Mouse (Mus musculus) retina, embryonic 14.5 days (tissue): ENCODE results near the gene 4930519P11Rik.

ENCODE experiments used
- DNase-seq: peaks from one replicate; pipeline ENCODE4 v3.0.0-alpha.2; 2015; ENCODE audit warnings: low spot score

4930519P11Rik gene

GRCm38 (mm10) chr2:154632203-154632780 lies 19.1 kb upstream of the 4930519P11Rik start:
- no peak for DNase-seq

GRCm38 (mm10) chr2:154630531-154630930 lies 17.3 kb upstream of the 4930519P11Rik start:
- no peak for DNase-seq

GRCm38 (mm10) chr2:154624137-154624536 lies 10.9 kb upstream of the 4930519P11Rik start:
- DNase-seq: no peak

- no peak for DNase-seq
Measured at GRCm38 (mm10) chr2:154621684-154622083, 8.4 kb upstream of the 4930519P11Rik start.

DNA sequence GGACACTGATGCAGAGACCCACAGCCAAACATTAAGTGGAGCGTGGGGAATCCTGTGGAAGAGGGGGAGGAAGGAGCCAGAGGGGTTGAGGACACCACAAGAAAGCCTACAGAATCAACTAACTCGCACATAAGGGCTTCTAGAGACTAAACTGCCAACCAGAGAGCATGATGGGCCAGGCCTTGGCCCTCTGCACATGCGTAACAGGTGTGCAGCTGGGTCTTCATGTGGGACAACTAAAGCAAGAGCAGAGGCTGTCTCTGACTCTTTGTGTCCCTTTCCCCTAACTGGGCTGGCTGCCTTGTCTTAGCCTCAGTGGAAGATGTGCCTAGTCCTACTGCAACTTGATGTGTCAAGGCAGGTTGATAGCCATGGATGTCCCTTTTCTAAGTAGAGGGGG lies 3.8 kb upstream of the 4930519P11Rik start:
- DNase-seq: no peak

DNA sequence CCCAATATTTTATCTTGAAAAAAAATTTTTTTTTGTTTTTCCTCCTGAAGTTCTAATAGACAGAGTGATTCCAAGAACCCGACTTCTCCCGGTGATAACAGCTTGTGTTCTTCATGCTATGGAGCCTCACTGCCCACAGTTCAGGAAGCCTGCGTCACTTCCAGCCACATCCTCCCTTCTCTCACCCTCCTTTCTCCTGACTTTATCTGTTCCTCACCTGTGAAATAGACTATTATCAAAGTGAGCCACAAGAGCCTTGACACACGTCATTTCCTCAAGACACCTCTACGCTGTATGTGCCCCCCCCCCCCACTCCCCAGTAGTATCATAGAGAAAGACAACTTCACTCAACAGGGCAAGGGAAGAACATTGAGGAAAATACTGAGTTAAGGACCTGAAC lies 2.4 kb upstream of the 4930519P11Rik start:
- DNase-seq: no peak

GRCm38 (mm10) chr2:154614841-154615576 lies 1.8 kb upstream of the 4930519P11Rik start:
- DNase-seq: peak; percentile 23

GRCm38 (mm10) chr2:154609050-154609767 lies 4.0 kb downstream of the 4930519P11Rik start:
- no peak for DNase-seq

DNA sequence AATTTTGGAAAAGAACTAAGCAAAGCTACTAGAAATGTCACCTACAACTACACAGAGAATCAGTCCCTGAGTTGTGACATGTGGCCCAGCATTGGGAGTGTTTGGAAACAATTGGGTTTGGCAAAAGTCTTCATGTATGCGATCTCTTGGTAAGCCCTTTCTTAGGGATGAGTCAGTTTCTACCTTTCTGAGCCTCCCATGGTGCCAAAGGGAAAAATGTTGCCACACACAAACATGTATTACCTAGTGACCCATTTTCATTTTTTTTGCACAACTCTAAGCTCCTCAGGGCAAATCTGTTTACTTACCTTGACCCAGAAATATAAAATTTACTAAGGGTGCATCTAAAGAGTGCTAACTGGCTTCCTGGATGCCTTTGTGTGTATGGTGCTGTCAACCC lies 6.3 kb downstream of the 4930519P11Rik start:
- DNase-seq: no peak

GRCm38 (mm10) chr2:154604156-154604555 lies 9.1 kb downstream of the 4930519P11Rik start:
- no peak for DNase-seq

DNA sequence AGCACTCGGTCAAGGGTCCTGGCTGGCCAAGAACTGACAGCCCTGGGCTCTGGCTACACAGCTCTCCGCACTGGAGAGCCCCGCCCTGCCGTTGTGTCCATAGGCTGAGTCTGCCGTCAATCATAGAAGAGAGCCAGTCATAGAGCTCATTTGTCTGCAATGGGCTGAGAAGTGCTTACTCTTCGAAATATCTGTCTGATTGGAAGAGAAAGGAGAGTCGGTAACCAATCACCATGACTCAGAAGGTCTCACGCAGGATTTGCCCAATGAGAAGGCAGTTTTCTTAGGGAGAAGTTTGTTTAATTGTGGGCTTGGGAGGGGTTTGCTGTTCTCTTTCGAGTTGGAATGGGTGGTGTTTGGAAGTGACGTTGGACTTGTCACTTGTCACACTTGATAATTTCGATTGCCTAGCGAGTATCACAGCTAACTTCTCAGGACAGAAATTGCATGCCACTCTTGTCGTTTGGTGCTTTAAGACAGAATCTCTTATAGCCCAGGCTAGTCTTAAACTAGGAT lies 9.5 kb downstream of the 4930519P11Rik start, which contains the start of gene Pxmp4:
Gene Pxmp4, minus strand, starts transcription at position 71 of the 516 bp plus-strand sequence.
- peak; percentile 100 for DNase-seq

- DNase-seq: no peak
Measured at GRCm38 (mm10) chr2:154603007-154603637, 10.1 kb downstream of the 4930519P11Rik start.

- DNase-seq: no peak
Measured at GRCm38 (mm10) chr2:154601324-154601723, 11.9 kb downstream of the 4930519P11Rik start.

GRCm38 (mm10) chr2:154600586-154600985 lies 12.7 kb downstream of the 4930519P11Rik start:
- no peak for DNase-seq

GRCm38 (mm10) chr2:154597399-154597798 lies 15.8 kb downstream of the 4930519P11Rik start:
- DNase-seq: no peak

DNA sequence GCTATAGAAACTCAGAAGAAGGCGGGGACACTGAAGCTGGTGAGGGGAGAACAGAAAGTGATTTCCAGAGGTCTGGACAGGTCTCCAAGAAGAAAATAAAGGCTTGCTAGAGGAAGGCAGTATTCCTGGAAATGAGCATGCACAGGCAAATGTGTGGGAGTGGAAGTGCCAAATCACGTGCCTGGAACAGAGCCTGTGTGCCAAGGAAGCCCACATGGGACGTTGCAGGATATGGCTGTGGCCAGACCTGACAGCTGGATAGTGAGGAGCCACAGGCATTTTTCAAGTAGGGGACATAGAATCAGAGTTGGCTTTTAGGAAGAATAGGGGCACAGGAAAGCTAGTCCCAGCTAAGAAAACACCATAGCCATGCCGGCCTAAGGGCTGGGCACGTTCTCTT lies 17.5 kb downstream of the 4930519P11Rik start:
- DNase-seq: no peak

GRCm38 (mm10) chr2:154593025-154593424 lies 20.2 kb downstream of the 4930519P11Rik start:
- peak; percentile 38 for DNase-seq

DNA sequence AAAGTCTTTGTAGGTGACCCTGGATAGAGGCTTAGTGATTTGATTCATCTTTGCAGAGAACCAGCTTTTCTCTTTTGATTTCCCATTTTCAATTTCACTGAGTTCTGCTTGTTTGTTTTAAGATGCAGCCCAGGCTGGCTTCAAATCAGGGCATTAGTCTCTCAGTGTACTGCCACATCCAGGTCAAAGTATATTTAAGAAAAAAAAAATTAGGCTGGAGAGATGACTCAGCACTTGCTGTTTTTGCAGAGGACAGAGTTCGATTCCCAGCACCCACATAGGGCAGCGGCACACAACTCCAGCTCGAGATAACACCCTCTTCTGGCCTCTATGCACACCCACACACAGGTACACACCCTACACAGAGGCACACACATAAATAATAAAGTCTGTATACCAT lies 22.0 kb downstream of the 4930519P11Rik start:
- DNase-seq: no peak

GRCm38 (mm10) chr2:154589051-154589450 lies 24.2 kb downstream of the 4930519P11Rik start:
- no peak for DNase-seq

- DNase-seq: peak; percentile 60
Measured at GRCm38 (mm10) chr2:154586405-154586804, 26.8 kb downstream of the 4930519P11Rik start.

DNA sequence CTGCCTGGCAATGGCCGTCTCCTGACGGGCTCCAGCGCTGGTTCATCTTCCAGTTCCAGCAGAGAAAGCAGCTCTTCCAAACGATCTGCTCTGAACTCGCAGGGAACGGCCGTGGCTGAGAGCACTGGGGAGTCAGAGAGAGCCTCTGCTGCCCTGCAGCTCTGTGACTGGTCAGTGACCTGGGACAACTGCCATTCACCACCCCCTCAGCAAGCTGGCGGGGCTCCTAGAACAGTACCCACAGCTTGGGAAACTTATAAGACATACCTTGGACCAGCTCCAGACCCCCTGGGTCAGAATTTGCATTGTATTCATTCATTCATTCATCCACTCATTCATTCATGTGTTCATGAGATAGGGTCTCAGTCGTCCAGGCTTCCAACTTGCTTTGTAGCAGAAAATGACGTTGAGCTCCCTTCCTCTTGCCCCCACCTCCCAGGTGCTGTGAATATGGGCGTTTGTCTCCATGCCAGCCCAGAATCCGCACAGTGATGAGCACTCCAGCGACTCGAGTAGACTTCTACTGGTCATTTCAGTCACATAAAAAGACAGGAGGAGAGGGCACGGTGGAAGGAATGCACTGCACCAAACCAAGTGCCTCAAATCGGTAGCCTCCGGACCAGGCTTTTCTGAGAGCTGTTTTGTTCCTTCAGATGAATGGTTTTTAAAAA lies 28.2 kb downstream of the 4930519P11Rik start:
- DNase-seq: no peak
